Mouse (Mus musculus): ENCODE measurements around the gene Tppp3.

Tppp3 gene

GRCm38 (mm10) chr8:105419800-105420199 lies 51.5 kb downstream of the Tppp3 start:
- DNase-seq = no peak

DNA sequence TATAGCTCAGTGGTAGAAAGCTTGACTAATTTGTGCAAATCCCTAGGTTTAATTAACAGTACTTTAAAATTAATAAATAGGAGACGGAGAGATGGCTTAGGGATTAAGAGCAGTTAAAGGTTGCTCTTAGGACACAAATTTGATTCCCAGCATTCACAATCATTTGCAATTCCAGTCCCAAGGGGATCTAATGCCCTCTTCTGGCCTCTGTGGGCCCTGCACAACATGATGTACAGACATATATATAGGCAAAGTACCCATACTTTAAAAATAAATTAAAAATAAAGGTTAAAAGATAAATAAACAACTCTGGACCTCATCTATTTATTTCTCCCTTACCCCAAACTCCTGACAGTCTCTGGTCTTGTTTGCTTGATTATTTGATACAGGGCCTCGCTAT lies 52.3 kb downstream of the Tppp3 start:
- no peak for DNase-seq

Measured in right cerebral cortex, postnatal 25 days (tissue).